Mouse (Mus musculus): ENCODE results near the gene Kndc1. TPM values are rescaled to one million over a fixed set of nuclear protein-coding genes. Genes with fewer than 3 reads are reported as not detected.
A peak's percentile ranks its signal among the peaks of the same experiment; 100 is the strongest.

The Kndc1 gene
- polyA plus RNA-seq, 1 experiment from 2014 or later = 0.55 TPM

- no peak overlapping the region for H3K4me3 ChIP-seq (ENCODE audit: low read depth, low read length)
- no peaks in the 10 kb centered on the region for H3K9me3 ChIP-seq (ENCODE audit: control insufficient read depth, low read length)
- no peak for ATAC-seq (ENCODE audit: low FRiP score)
- H3K4me1 ChIP-seq (ENCODE audit: control insufficient read depth, insufficient read depth, low read length) = no peaks in the 10 kb centered on the region
- H3K9ac ChIP-seq (ENCODE audit: low read length) = no peak overlapping the region
- no peak overlapping the region for H3K4me2 ChIP-seq
- H3K27me3 ChIP-seq (ENCODE audit: control insufficient read depth, insufficient read depth, low read length) = no peaks in the 10 kb centered on the region
- WGBS = 75% methylated on average over 1 of the region's 1 CpGs
- no peak overlapping the region for H3K27ac ChIP-seq (ENCODE audit: low read depth, low read length)
- H3K36me3 ChIP-seq (ENCODE audit: control insufficient read depth, insufficient read depth, low read length) = no peaks in the 10 kb centered on the region
- no peak for DNase-seq (ENCODE audit: low spot score, missing footprints)
Measured at GRCm38 (mm10) chr7:139864871-139865270, 29.6 kb upstream of the Kndc1 start.

- Histone ChIP-seq H3K27ac (ENCODE audit: low read depth, low read length) (no peak overlapping the region), H3K36me3 (ENCODE audit: control insufficient read depth, insufficient read depth, low read length) (no peaks in the 10 kb centered on the region), H3K9ac (ENCODE audit: low read length) (no peak overlapping the region), H3K4me3 (ENCODE audit: low read depth, low read length) (no peak overlapping the region), H3K4me1 (ENCODE audit: control insufficient read depth, insufficient read depth, low read length) (no peaks in the 10 kb centered on the region), H3K9me3 (ENCODE audit: control insufficient read depth, low read length) (no peaks in the 10 kb centered on the region), H3K27me3 (ENCODE audit: control insufficient read depth, insufficient read depth, low read length) (no peaks in the 10 kb centered on the region), H3K4me2 (no peak overlapping the region)
- DNase-seq (ENCODE audit: low spot score, missing footprints) (no peak), ATAC-seq (ENCODE audit: low FRiP score) (no peak)
- WGBS = 92% methylated on average over 5 of the region's 5 CpGs
Measured at GRCm38 (mm10) chr7:139871014-139871413, 23.5 kb upstream of the Kndc1 start.

- no peak for ATAC-seq (ENCODE audit: low FRiP score)
- H3K27me3 ChIP-seq (ENCODE audit: control insufficient read depth, insufficient read depth, low read length) = no peaks in the 10 kb centered on the region
- WGBS = 71% methylated on average over 10 of the region's 10 CpGs
- H3K9ac ChIP-seq (ENCODE audit: low read length) = no peak overlapping the region
- no peaks in the 10 kb centered on the region for H3K9me3 ChIP-seq (ENCODE audit: control insufficient read depth, low read length)
- no peak overlapping the region for H3K4me2 ChIP-seq
- DNase-seq (ENCODE audit: low spot score, missing footprints) = no peak
- H3K27ac ChIP-seq (ENCODE audit: low read depth, low read length) = no peak overlapping the region
- no peaks in the 10 kb centered on the region for H3K36me3 ChIP-seq (ENCODE audit: control insufficient read depth, insufficient read depth, low read length)
- no peak overlapping the region for H3K4me3 ChIP-seq (ENCODE audit: low read depth, low read length)
- no peaks in the 10 kb centered on the region for H3K4me1 ChIP-seq (ENCODE audit: control insufficient read depth, insufficient read depth, low read length)
Measured at GRCm38 (mm10) chr7:139877167-139877792, 17.2 kb upstream of the Kndc1 start.

- Histone ChIP-seq H3K27me3 (ENCODE audit: control insufficient read depth, insufficient read depth, low read length) (no peaks in the 10 kb centered on the region), H3K4me1 (ENCODE audit: control insufficient read depth, insufficient read depth, low read length) (no peaks in the 10 kb centered on the region), H3K27ac (ENCODE audit: low read depth, low read length) (no peak overlapping the region), H3K4me3 (ENCODE audit: low read depth, low read length) (no peak overlapping the region), H3K9me3 (ENCODE audit: control insufficient read depth, low read length) (no peaks in the 10 kb centered on the region), H3K36me3 (ENCODE audit: control insufficient read depth, insufficient read depth, low read length) (no peaks in the 10 kb centered on the region), H3K9ac (ENCODE audit: low read length) (no peak overlapping the region), H3K4me2 (no peak overlapping the region)
- DNase-seq (ENCODE audit: low spot score, missing footprints) (no peak), ATAC-seq (ENCODE audit: low FRiP score) (no peak)
- WGBS = 85% methylated on average over 5 of the region's 5 CpGs
Measured at GRCm38 (mm10) chr7:139878122-139878521, 16.4 kb upstream of the Kndc1 start.

GRCm38 (mm10) chr7:139878621-139879020 is 15.9 kb upstream of the Kndc1 start:
- no peak for ATAC-seq (ENCODE audit: low FRiP score)
- Histone ChIP-seq H3K36me3 (ENCODE audit: control insufficient read depth, insufficient read depth, low read length) (no peaks in the 10 kb centered on the region), H3K4me3 (ENCODE audit: low read depth, low read length) (no peak overlapping the region), H3K27ac (ENCODE audit: low read depth, low read length) (no peak overlapping the region), H3K27me3 (ENCODE audit: control insufficient read depth, insufficient read depth, low read length) (no peaks in the 10 kb centered on the region), H3K9ac (ENCODE audit: low read length) (no peak overlapping the region), H3K4me1 (ENCODE audit: control insufficient read depth, insufficient read depth, low read length) (no peaks in the 10 kb centered on the region), H3K9me3 (ENCODE audit: control insufficient read depth, low read length) (no peaks in the 10 kb centered on the region), H3K4me2 (no peak overlapping the region)
- 72% methylated on average over 6 of the region's 6 CpGs for WGBS
- no peak for DNase-seq (ENCODE audit: low spot score, missing footprints)

- Histone ChIP-seq H3K4me1 (ENCODE audit: control insufficient read depth, insufficient read depth, low read length) (no peaks in the 10 kb centered on the region), H3K9me3 (ENCODE audit: control insufficient read depth, low read length) (no peaks in the 10 kb centered on the region), H3K27me3 (ENCODE audit: control insufficient read depth, insufficient read depth, low read length) (no peaks in the 10 kb centered on the region), H3K4me3 (ENCODE audit: low read depth, low read length) (no peak overlapping the region), H3K27ac (ENCODE audit: low read depth, low read length) (no peak overlapping the region), H3K4me2 (no peak overlapping the region), H3K36me3 (ENCODE audit: control insufficient read depth, insufficient read depth, low read length) (no peaks in the 10 kb centered on the region), H3K9ac (ENCODE audit: low read length) (no peak overlapping the region)
- no peak for ATAC-seq (ENCODE audit: low FRiP score)
- no peak for DNase-seq (ENCODE audit: low spot score, missing footprints)
- 90% methylated on average over 4 of the region's 4 CpGs for WGBS
Measured at GRCm38 (mm10) chr7:139883545-139883944, 11.0 kb upstream of the Kndc1 start.

GRCm38 (mm10) chr7:139891779-139892178 is 2.7 kb upstream of the Kndc1 start:
- Histone ChIP-seq H3K4me2 (no peak overlapping the region), H3K27me3 (ENCODE audit: control insufficient read depth, insufficient read depth, low read length) (peaks cover 29% of the 10 kb centered on the region), H3K4me3 (ENCODE audit: low read depth, low read length) (no peak overlapping the region), H3K27ac (ENCODE audit: low read depth, low read length) (no peak overlapping the region), H3K4me1 (ENCODE audit: control insufficient read depth, insufficient read depth, low read length) (no peaks in the 10 kb centered on the region), H3K9me3 (ENCODE audit: control insufficient read depth, low read length) (no peaks in the 10 kb centered on the region), H3K9ac (ENCODE audit: low read length) (no peak overlapping the region), H3K36me3 (ENCODE audit: control insufficient read depth, insufficient read depth, low read length) (no peaks in the 10 kb centered on the region)
- 86% methylated on average over 5 of the region's 5 CpGs for WGBS
- DNase-seq (ENCODE audit: low spot score, missing footprints) = no peak
- ATAC-seq (ENCODE audit: low FRiP score) = no peak

- no peak overlapping the region for H3K4me2 ChIP-seq
Measured at GRCm38 (mm10) chr7:139896271-139896670, 1.8 kb downstream of the Kndc1 start.

GRCm38 (mm10) chr7:139896796-139897195 is 2.3 kb downstream of the Kndc1 start:
- Histone ChIP-seq H3K9ac (ENCODE audit: low read length) (no peak overlapping the region), H3K27ac (ENCODE audit: low read depth, low read length) (no peak overlapping the region), H3K4me2 (no peak overlapping the region), H3K9me3 (ENCODE audit: control insufficient read depth, low read length) (no peaks in the 10 kb centered on the region), H3K27me3 (ENCODE audit: control insufficient read depth, insufficient read depth, low read length) (peaks cover 29% of the 10 kb centered on the region), H3K4me3 (ENCODE audit: low read depth, low read length) (no peak overlapping the region), H3K4me1 (ENCODE audit: control insufficient read depth, insufficient read depth, low read length) (no peaks in the 10 kb centered on the region), H3K36me3 (ENCODE audit: control insufficient read depth, insufficient read depth, low read length) (no peaks in the 10 kb centered on the region)
- ATAC-seq (ENCODE audit: low FRiP score) (no peak), DNase-seq (ENCODE audit: low spot score, missing footprints) (peak; percentile 21)
- WGBS = 85% methylated on average over 7 of the region's 7 CpGs

More at GRCm38 (mm10) chr7:139896271-139896670, 1.8 kb downstream of the Kndc1 start:
- Histone ChIP-seq H3K9ac (ENCODE audit: low read length) (no peak overlapping the region), H3K27ac (ENCODE audit: low read depth, low read length) (no peak overlapping the region), H3K27me3 (ENCODE audit: control insufficient read depth, insufficient read depth, low read length) (peaks cover 29% of the 10 kb centered on the region), H3K9me3 (ENCODE audit: control insufficient read depth, low read length) (no peaks in the 10 kb centered on the region), H3K4me3 (ENCODE audit: low read depth, low read length) (no peak overlapping the region), H3K36me3 (ENCODE audit: control insufficient read depth, insufficient read depth, low read length) (no peaks in the 10 kb centered on the region), H3K4me1 (ENCODE audit: control insufficient read depth, insufficient read depth, low read length) (no peaks in the 10 kb centered on the region)
- ATAC-seq (ENCODE audit: low FRiP score) = no peak
- WGBS = 83% methylated on average over 7 of the region's 7 CpGs
- DNase-seq (ENCODE audit: low spot score, missing footprints) = peak; percentile 68
